Mouse (Mus musculus) G1E (cell line): ENCODE measurements at regions not wholly inside any gene's neighbourhood (a gene's known extent, or its start where the extent isn't known, plus 50 kb on each side); places are given as distances from the start of the nearest gene placed in this dataset.

ENCODE experiments used
- ATAC-seq: 2 replicates; pipeline ENCODE4 v1.8.0; 2016; ENCODE audit warnings: mild to moderate bottlenecking; ENCODE audit not compliant: insufficient number of reproducible peaks, poor library complexity, low FRiP score, severe bottlenecking; ENCODE audit errors: extremely low read depth
- DNase-seq: peaks from one replicate; pipeline ENCODE4 v3.0.0; 2012; ENCODE audit warnings: low spot score
- H3K27me3 ChIP-seq: 2 replicates; pipeline ENCODE4 v1.6.1; 2012; ENCODE audit warnings: mild to moderate bottlenecking, low read length, inconsistent platforms; ENCODE audit not compliant: insufficient read depth
- H3K36me3 ChIP-seq: replicated peaks from 2 replicates; pipeline ENCODE3; 2012; ENCODE audit warnings: mild to moderate bottlenecking, inconsistent platforms
- H3K4me1 ChIP-seq: 2 replicates; pipeline ENCODE4 v1.6.1; 2012; ENCODE audit warnings: low read depth, low read length, inconsistent platforms, mixed read lengths; ENCODE audit not compliant: insufficient read depth
- H3K4me3 ChIP-seq: 2 replicates; pipeline ENCODE4 v1.5.1; 2012; ENCODE audit warnings: low read depth, mild to moderate bottlenecking, inconsistent platforms, low read length, moderate library complexity, mixed read lengths
- H3K9me3 ChIP-seq: replicated peaks from 2 replicates; pipeline ENCODE4 v1.6.1; 2012; ENCODE audit warnings: inconsistent platforms
- CTCF ChIP-seq: IDR thresholded peaks from 2 replicates; pipeline ENCODE4 v1.5.1; 2012; ENCODE audit warnings: low read depth, low read length, inconsistent platforms, mixed read lengths
- GATA1 ChIP-seq: IDR thresholded peaks from 2 replicates; pipeline ENCODE4 v1.6.1; 2012; ENCODE audit warnings: borderline replicate concordance, low read length, inconsistent platforms, mixed read lengths
- GATA2 ChIP-seq: IDR thresholded peaks from 2 replicates; pipeline ENCODE4 v1.6.1; 2012; ENCODE audit warnings: low read depth, low read length, inconsistent platforms, borderline replicate concordance
- POLR2AphosphoS5 ChIP-seq: IDR thresholded peaks from 2 replicates; pipeline ENCODE4 v1.6.1; 2012; ENCODE audit warnings: low read depth, low read length, inconsistent platforms; ENCODE audit not compliant: insufficient replicate concordance
- TAL1 ChIP-seq: conservative IDR thresholded peaks from 2 replicates; pipeline ENCODE4 v1.6.1; 2012; ENCODE audit warnings: low read depth, low read length, inconsistent platforms, mixed read lengths

- H3K9me3 ChIP-seq: peaks cover 26% of the 10 kb centered on the region
- no peaks in the 10 kb centered on the region for H3K4me1 ChIP-seq
- no peak overlapping the region for H3K4me3 ChIP-seq
- H3K27me3 ChIP-seq: no peaks in the 10 kb centered on the region
- H3K36me3 ChIP-seq: no peaks in the 10 kb centered on the region
- ATAC-seq (no peak), DNase-seq (no peak)
- TF ChIP-seq GATA1: no peak
- TF ChIP-seq GATA2: no peak
- no peak for TF ChIP-seq TAL1
- no peak for TF ChIP-seq POLR2AphosphoS5
- TF ChIP-seq CTCF: no peak
These were observed 78.9 kb upstream of the Smyd2 start for GRCm38 (mm10) chr1:190001084-190001483.

- no peaks in the 10 kb centered on the region for H3K36me3 ChIP-seq
- H3K4me1 ChIP-seq: no peaks in the 10 kb centered on the region
- no peak for DNase-seq
- H3K9me3 ChIP-seq: peaks cover 52% of the 10 kb centered on the region
- no peak overlapping the region for H3K4me3 ChIP-seq
- no peak for ATAC-seq
- no peaks in the 10 kb centered on the region for H3K27me3 ChIP-seq
- TF ChIP-seq POLR2AphosphoS5: no peak
- TF ChIP-seq GATA1: no peak
- no peak for TF ChIP-seq CTCF
- TF ChIP-seq GATA2: no peak
- no peak for TF ChIP-seq TAL1
These were observed 71.5 kb upstream of the Smyd2 start for GRCm38 (mm10) chr1:189993706-189994105.

GRCm38 (mm10) chr1:189993221-189993620 lies 71.1 kb upstream of the Smyd2 start:
- no peaks in the 10 kb centered on the region for H3K4me1 ChIP-seq
- ATAC-seq (no peak), DNase-seq (no peak)
- no peaks in the 10 kb centered on the region for H3K36me3 ChIP-seq
- no peaks in the 10 kb centered on the region for H3K27me3 ChIP-seq
- TF ChIP-seq GATA1 (no peak), GATA2 (no peak), CTCF (no peak), TAL1 (no peak), POLR2AphosphoS5 (no peak)
- peaks cover 54% of the 10 kb centered on the region for H3K9me3 ChIP-seq
- H3K4me3 ChIP-seq: no peak overlapping the region

GRCm38 (mm10) chr1:189991089-189991488 lies 68.9 kb upstream of the Smyd2 start:
- no peak for TF ChIP-seq POLR2AphosphoS5
- TF ChIP-seq GATA1: no peak
- TF ChIP-seq GATA2: no peak
- ATAC-seq: no peak
- Histone ChIP-seq H3K9me3 (peaks cover 62% of the 10 kb centered on the region), H3K4me1 (no peaks in the 10 kb centered on the region), H3K27me3 (no peaks in the 10 kb centered on the region), H3K36me3 (no peaks in the 10 kb centered on the region), H3K4me3 (0 out of 2 replicates have a peak overlapping the region, but pooled peaks have one; percentile 11)
- no peak for DNase-seq

- DNase-seq (no peak), ATAC-seq (no peak)
- Histone ChIP-seq H3K4me3 (no peak overlapping the region), H3K36me3 (no peaks in the 10 kb centered on the region), H3K4me1 (no peaks in the 10 kb centered on the region), H3K9me3 (peaks cover 63% of the 10 kb centered on the region), H3K27me3 (no peaks in the 10 kb centered on the region)
- no peak for TF ChIP-seq GATA2
These were observed 68.0 kb upstream of the Smyd2 start for GRCm38 (mm10) chr1:189990046-189990622.

GRCm38 (mm10) chr1:189989376-189989775 lies 67.2 kb upstream of the Smyd2 start:
- TF ChIP-seq TAL1 (no peak), GATA1 (no peak), GATA2 (no peak), CTCF (no peak), POLR2AphosphoS5 (no peak)
- Histone ChIP-seq H3K4me1 (no peaks in the 10 kb centered on the region), H3K36me3 (no peaks in the 10 kb centered on the region), H3K4me3 (no peak overlapping the region), H3K27me3 (no peaks in the 10 kb centered on the region), H3K9me3 (peaks cover 56% of the 10 kb centered on the region)
- DNase-seq (no peak), ATAC-seq (no peak)

- DNase-seq (no peak), ATAC-seq (no peak)
- no peaks in the 10 kb centered on the region for H3K36me3 ChIP-seq
- no peak overlapping the region for H3K4me3 ChIP-seq
- H3K4me1 ChIP-seq: no peaks in the 10 kb centered on the region
- H3K9me3 ChIP-seq: peaks cover 56% of the 10 kb centered on the region
- no peaks in the 10 kb centered on the region for H3K27me3 ChIP-seq
- no peak for TF ChIP-seq GATA1
- TF ChIP-seq GATA2: no peak
- TF ChIP-seq TAL1: no peak
- TF ChIP-seq POLR2AphosphoS5: no peak
- TF ChIP-seq CTCF: no peak
These were observed 66.7 kb upstream of the Smyd2 start for GRCm38 (mm10) chr1:189988864-189989263.
